Mouse (Mus musculus) retina, adult 2 months (tissue): ENCODE data around the gene Fgf18.
A peak's percentile ranks its signal among the peaks of the same experiment; 100 is the strongest.

Source experiments
- DNase-seq: peaks from one replicate; pipeline ENCODE4 v3.0.0-alpha.2; 2012; ENCODE audit warnings: low read depth, low spot score

Fgf18 gene

DNA sequence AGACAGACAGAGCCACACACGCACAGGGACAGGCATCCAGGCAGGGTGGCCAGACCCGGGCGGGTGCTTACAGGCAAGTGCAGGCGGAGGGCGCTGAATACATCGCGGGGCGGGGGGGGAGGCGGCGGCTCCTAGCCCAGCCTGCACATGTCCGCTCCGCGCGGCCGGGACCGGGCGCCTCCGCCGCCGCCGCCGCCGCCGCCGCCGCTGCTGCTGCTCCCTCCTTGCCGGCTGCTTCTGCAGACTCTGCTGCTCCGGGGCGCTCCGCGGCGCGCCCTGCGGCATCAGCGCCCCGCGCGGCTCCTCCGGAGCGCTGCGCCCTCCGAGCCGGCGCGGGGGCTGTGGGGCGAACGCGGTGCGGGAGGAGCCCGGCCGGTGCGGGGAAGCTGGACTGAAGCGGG lies at the start of gene Fgf18:
Fgf18 (minus strand) TSS at position 230 of the 401 bp plus-strand sequence.
- no peak for DNase-seq

- DNase-seq: no peak
These were observed 49.4 kb upstream of the Fgf18 start for GRCm38 (mm10) chr11:33196447-33197132.

GRCm38 (mm10) chr11:33195531-33196446 lies 48.6 kb upstream of the Fgf18 start:
- no peak for DNase-seq

DNA sequence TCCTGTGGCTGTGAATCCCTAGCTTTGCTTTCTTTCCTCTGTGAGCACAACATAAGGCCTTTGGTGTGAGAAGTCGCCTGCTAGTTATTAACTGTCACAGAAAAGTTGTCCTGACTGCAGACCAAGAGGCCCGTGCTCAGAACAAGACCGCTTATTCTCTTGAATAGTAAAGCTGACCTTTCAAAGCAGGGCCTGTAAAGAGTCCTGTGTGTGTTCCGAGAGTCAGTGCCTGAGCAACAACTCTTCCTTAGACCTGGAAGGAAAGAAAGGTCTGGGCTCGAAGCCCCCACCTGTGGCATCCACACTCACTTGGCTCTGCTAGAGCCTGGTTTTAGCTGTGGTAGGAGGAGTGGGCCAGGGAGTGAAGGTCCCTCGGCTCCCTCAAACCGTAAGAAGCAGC lies 47.9 kb upstream of the Fgf18 start:
- DNase-seq: no peak

GRCm38 (mm10) chr11:33193695-33194094 lies 46.5 kb upstream of the Fgf18 start:
- no peak for DNase-seq

DNA sequence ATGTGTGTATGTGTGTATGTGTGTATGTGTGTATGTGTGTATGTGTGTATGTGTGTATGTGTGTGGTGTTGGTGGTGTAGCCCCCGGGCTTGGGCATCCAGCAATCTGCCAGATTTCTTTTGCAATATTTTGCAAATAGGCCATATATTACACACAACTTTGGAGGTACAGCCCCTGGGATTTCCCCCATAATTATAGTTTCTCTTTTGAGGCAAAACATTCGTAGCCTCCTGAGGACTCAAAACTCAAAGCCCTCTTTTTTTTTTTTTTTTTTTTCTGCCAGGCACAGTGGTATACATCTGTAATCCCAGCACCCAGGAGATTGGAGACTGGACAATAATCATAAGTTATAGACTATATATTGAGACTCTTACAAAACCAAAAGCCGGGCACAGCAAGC lies 34.6 kb upstream of the Fgf18 start:
- DNase-seq: no peak

GRCm38 (mm10) chr11:33180701-33181116 lies 33.5 kb upstream of the Fgf18 start:
- DNase-seq: no peak

- DNase-seq: no peak
These were observed 32.6 kb upstream of the Fgf18 start for GRCm38 (mm10) chr11:33179802-33180201.

DNA sequence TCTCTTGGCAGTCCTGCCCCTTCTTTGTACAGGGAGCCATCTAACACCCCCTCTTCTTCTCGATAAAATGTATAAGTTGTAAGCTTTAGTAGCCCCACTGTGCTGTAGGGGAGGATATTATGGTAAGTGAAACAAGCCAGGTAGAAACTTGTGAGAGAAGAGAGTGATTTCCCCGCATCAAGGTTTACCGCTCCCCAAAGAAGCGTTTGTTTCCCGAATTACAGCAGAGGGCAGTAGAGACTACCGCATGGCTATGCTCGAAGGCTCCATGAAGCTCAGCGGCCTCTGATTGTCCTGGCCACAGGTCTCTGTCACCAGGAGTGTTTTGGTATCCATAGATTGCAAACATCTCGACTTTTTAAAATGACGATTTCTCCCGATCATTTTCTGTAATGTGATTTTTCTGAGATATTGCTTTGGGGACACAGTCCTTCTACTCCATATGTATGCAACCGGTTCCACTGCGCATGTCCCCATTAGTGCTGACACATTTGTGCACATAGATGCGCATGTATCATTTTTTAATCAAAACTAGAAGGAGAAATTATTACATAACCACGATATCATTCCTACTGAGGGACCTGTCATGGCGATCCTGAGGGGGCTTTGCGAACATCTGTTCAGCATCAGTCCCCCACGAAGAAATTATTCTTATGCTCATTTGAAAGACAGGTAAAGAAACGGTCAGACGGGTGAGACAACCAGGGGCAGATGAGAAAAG lies 29.5 kb upstream of the Fgf18 start:
- DNase-seq: no peak

DNA sequence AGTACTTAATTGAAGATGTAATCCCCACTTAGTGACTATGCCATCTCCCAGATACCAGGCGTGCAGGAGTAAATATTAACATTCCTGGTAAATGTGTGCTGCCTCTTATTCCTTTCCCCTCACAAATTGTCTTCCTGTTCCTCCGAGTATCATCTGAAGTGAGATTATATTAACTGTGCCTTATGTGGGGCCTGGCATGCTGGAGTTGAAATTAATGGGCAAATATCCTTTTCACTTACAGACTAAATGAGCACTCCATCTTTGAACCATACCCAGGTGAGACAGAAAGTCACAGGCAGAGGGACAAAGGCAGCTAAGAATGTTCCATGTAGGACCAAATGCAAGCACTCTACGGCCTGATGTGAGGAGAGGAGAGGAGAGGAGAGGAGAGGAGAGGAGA lies 28.6 kb upstream of the Fgf18 start:
- DNase-seq: no peak

GRCm38 (mm10) chr11:33170489-33170888 lies 23.3 kb upstream of the Fgf18 start:
- DNase-seq: no peak

GRCm38 (mm10) chr11:33162998-33163506 lies 15.9 kb upstream of the Fgf18 start, which contains the start of gene Npm1:
Npm1 (minus strand) TSS chr11:33163206.
- peak; percentile 99 for DNase-seq

- no peak for DNase-seq
These were observed 15.2 kb upstream of the Fgf18 start for GRCm38 (mm10) chr11:33162211-33162997.

- no peak for DNase-seq
These were observed 12.5 kb upstream of the Fgf18 start for GRCm38 (mm10) chr11:33159741-33160140.

DNA sequence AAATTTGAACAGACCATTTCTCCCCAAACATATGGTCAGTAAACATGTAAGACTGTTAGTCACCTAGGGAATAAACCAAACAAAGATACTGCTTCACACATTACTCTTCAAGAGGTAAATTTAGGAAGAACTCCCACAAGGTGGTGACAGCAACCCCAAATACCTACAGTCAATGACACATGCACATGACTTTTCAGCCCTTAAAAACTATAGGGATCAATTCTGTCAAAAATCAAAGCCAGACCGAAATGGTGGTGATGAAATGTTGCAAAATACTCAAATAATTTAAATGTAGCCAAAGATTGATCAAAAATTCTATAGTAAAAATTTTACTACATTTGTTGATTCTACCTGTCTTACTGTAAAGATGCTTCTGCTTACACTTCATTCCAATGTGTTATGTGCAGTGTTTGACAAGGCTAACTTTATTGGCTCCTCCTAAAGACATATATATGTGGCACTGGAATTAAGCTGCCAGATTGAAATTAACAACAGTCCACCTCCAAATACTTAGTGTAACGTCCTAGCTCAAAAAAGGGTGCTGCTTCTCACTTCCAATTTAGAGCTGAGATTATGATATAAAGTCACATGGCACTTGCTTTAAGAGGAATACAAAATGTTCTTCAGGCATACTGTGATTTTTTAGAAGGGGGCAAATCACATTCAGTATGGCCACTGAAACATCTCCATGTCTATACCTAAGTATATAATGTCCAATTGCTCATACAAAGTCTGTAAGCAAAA lies 10.4 kb upstream of the Fgf18 start:
- no peak for DNase-seq

DNA sequence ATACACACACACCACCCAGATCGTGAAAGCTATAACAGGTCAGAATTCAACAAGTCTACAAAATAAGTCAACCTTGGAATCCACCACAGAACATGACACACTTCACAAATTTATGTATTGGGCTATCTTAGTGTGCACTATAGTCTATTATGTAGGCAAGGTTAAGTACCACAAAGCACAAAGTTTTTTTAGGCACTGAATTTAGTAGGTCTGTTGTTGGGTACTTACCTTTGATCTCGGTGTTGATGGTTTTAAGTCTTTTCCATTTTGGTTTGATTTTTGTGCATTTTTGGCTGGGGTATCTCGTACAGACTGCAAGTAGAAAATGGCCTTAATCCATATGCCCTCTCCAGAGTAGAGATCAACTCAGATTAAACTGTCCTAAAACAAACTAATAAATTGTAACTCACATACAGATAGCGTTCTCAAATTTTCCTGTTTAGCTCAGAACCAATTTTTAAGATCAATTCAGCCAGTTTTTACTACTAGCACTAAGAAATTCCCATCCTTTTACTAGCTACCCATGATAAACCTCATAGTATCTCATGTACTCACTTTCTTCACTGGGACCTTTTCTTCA lies 9.3 kb upstream of the Fgf18 start:
- DNase-seq: no peak

- no peak for DNase-seq
These were observed 7.3 kb upstream of the Fgf18 start for GRCm38 (mm10) chr11:33154459-33154858.

GRCm38 (mm10) chr11:33152997-33153396 lies 5.8 kb upstream of the Fgf18 start:
- DNase-seq: no peak

DNA sequence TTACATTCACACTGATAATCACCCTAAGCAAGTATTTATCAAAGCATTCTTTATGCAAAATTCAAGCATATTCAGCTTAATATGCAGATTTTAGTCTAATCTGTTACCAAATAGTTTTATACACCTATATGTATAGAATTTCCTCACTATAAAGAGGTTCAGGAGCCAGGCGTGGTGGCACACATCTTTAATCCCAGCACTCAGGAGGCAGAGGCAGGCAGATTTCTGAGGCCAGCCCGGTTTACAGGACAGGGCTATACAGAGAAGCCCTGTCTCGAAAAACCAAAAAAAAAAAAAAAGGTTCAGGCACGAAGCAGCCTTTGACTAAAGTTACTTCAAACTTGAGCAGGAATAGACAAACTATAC lies 4.6 kb upstream of the Fgf18 start:
- no peak for DNase-seq

GRCm38 (mm10) chr11:33151128-33151779 lies 4.1 kb upstream of the Fgf18 start:
- DNase-seq: no peak
